Mouse (Mus musculus) ES-CJ7 (cell line): Measurements from ENCODE around the gene Cdk8.
A peak's percentile ranks its signal among the peaks of the same experiment; 100 is the strongest.

Experiments
- DNase-seq: peaks from one replicate; pipeline ENCODE4 v3.0.0; 2011; ENCODE audit warnings: low read depth, low spot score

The Cdk8 gene

GRCm38 (mm10) chr5:146232816-146233215, 1.8 kb downstream of the Cdk8 start:
- DNase-seq = no peak

- no peak for DNase-seq
Measured at GRCm38 (mm10) chr5:146234336-146234735, 3.3 kb downstream of the Cdk8 start.

DNA sequence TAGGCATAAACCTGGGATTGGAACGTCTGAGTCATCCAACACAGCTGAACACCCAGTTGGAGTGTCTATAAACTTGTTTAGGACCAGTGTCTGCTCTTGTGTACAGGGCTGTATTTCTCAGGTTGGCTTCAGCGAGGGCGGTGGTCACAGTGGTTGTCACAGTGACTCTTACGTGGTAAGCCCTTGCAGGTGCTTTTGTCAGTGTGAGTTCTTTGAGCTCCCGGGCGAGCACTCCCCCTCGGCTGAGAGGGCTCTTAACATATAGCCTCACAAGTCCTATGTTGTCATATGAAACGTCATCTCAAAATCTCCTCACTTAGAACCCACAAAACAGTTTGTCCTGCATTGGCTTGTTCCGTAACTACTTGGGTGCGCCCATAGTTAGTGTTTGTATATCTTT, 7.2 kb downstream of the Cdk8 start:
- DNase-seq = no peak

GRCm38 (mm10) chr5:146240771-146241170, 9.7 kb downstream of the Cdk8 start:
- no peak for DNase-seq

- no peak for DNase-seq
Measured at GRCm38 (mm10) chr5:146241202-146241601, 10.2 kb downstream of the Cdk8 start.

DNA sequence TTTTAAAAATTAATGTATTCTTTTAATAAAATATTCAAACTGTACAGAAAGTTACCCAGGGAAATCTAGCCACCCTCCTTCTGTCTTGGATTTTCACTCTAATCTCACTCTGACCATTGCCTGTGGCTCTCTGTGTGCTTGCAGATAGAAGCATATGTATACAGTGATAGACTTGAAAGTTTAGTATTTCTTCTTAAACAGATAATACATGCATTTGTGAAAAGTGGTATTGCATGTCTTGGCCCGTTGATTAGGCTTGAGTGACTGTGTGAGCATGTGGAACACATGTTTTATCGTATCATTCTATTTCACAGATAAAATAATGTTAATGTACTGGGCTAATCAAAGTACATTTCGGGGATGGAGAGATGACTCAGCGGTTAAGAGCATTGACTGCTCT, 14.2 kb downstream of the Cdk8 start:
- DNase-seq = no peak

DNA sequence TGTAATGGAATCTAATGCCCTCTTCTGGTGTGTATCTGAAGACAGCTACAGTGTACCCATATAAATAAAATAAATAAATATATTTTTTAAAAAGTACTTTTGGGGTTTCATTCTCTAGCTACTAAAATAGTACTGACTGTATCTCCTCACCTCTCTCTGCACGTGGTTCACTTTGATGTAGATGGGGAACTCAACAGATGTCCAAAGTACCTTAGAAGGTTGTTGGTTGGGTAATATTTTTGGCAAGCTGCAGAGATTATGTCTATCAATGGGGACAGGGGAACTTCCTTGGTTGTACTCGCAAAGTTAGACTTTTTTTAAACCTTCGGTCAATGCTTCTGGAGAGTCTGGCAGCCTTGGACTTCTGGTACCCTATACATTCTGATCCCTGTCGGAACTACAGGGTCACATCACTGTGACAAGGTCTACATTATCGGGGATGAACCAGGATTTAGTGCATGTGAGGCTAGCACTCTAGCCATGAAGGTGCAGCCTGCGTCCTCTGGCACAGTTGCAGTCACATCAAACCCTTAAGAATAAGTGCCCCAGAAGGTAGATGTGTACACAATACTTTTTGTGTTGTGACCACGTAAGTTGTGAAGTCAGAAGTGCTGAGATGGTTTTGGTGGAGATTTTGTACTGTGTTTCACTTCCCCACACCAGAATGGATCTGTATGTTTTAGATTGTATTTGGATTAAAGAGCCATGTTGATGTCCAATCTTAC, 14.8 kb downstream of the Cdk8 start:
- no peak for DNase-seq

DNA sequence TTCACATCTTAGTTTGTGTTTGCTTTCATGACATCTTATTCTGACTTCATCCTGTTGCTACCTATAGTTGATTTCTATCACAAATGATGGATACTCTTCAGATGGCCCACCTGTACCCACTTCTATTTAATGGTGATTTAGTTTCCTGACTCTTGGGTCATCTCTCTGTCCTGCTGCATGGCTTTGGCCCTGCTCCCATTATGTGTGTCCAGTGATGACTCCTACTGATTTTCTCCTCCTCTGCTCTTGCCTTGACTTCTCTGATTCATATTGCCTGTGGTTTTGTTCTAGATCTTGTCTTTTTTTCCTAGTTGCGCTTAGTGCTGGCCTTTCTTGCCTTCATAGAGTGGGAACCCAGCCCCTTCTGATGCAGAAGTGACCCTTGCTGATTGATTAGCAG, 15.4 kb downstream of the Cdk8 start:
- DNase-seq = no peak

DNA sequence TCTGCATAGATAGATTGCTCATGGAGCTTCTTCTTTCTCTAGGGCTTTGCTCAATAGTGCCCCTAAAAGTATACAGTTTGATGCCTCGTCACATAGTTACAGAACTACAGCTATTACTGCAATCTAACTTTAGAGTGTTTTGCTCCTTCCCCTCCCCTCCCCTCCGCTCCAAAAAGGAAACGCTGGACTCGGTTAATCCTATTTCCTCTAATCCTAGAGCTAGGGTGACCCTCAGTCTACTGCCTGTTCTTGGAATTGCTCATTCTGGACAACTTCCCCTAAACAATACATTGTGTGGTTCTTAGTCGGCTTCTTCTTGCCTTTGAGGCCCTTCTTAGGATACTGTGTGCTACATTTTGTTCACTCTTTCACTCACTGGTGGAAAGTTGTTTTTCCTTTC, 16.7 kb downstream of the Cdk8 start:
- no peak for DNase-seq

DNA sequence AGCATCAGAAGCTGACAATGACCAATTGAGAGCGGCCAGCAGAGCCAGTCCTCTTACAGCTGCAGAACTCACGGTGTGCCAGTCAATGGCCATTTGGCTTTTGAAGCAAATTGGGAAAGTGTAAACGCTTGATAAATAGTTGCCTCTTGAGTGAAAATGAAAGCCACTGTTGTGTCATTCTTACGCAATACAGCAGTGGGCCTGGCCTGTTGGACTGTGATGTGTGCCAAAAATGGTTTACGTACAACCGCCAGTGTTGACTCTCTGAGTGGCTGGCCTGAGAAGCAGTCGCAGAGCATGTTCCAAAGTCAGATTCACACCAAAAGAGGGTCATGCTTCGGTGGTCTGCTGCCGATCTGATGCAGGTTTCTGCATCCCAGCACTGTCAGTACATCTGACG, 17.7 kb downstream of the Cdk8 start:
- DNase-seq = no peak

DNA sequence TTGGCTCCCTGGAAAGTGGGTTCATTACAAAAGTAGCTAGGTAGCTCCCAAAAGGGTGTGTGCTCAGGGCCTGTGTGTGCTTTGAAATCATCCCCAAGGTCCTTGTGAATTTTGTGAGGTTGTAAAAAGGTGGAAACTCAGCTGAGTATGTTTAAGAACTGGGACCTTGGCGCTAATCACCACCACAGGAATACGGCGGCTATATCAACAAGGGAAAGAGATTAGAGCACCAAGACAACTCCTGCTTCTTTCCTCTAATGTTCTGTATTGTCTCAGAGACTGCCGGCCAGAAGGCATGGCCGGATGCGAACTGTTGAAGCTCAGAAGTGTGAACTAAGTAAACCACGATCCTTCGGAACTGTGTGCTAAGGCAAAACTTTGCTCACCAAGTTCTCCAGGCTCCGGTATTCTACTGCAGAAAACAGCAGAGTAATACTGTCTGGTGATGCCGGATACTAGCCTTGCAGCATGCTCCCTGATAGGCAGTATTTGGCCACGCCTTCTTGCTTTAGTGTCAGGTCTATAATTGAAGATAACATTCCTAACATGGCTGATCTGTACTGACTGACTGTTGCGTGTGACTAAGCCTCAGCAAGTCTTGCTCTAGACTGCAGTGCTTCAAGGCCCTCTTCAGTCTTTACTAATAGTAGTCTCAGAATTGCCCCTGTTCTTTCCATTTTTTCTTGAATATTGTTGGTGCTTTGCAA, 19.5 kb downstream of the Cdk8 start:
- DNase-seq = no peak

DNA sequence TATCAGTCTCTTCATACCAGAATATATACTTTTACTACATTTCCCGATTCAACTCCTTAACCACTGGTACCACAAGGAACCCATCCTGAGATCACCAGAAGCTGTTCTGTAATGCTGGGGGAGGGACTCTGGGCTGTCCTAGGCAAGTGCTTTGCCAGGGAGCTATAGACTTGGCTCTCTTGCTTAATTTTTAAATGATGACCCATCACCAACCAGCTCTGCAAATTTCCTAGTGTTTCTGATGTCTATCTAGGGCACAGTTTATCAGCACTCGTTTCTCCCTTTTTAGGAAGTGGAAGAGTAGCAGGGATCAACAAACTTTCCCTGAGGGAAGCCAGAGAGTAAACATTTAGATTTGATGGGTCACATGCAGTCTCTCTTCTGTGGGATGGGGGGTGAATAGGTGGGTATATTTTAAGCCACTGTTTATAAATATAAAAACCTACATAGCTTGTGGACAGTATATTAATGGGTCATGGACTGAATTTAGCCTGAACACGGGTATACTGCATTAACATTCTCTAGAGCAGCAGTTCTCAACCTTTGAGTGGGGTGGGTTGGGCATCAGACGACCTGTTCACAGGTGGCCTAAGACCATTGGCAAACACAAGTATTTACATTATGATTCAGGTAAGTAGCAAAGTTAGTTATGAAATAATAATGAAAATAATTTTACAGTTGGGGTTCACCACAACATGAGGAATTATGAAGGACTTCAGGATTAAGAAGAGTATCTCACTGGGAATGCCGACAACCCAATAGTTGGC, 20.8 kb downstream of the Cdk8 start:
- no peak for DNase-seq

- no peak for DNase-seq
Measured at GRCm38 (mm10) chr5:146253644-146254043, 22.6 kb downstream of the Cdk8 start.

- peak; percentile 88 for DNase-seq
Measured at GRCm38 (mm10) chr5:146260003-146260402, 29.0 kb downstream of the Cdk8 start.

GRCm38 (mm10) chr5:146265934-146266591, 35.0 kb downstream of the Cdk8 start:
- DNase-seq = no peak

GRCm38 (mm10) chr5:146267776-146268175, 36.7 kb downstream of the Cdk8 start:
- DNase-seq = no peak

DNA sequence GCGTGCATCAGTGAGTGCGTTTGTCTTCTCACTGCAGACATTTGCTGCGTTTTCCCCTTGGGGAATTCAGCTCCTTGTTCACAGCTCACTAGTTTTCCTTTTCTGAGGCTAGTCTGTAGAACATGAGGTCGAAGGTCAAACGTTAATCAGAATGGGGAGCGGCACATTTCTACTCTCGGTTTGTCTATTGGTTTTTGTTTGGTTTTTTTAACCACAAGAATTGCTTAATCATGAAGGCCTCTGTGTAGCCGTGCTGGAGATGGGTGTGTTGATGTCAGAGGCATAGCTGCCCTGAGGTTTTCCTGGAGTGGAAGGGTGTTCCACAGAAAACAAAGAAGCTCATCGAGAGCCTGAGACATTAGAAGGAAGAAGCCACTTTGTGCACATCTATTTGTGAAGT, 39.6 kb downstream of the Cdk8 start:
- no peak for DNase-seq

- DNase-seq = no peak
Measured at GRCm38 (mm10) chr5:146271662-146272061, 40.6 kb downstream of the Cdk8 start.

DNA sequence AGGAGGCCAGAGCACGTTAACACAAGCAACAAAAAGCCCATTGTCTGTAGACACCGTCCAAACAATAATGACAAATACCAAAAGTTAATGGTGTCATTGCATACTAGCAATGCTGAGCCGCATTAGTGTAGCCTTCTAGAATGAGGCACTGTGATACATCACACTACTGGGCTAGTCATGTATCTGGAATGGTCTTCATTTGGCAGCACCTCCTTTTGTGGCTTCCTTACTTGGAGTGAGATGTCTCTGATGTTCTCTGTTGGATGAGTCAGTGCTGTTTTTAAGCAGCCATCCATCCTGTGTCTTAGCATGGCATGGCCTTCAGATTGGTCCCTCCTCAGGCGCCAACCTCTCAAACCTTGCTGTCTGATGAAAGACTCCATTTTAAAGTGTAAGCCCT, 42.1 kb downstream of the Cdk8 start:
- DNase-seq = no peak

- DNase-seq = no peak
Measured at GRCm38 (mm10) chr5:146274420-146275045, 43.5 kb downstream of the Cdk8 start.

DNA sequence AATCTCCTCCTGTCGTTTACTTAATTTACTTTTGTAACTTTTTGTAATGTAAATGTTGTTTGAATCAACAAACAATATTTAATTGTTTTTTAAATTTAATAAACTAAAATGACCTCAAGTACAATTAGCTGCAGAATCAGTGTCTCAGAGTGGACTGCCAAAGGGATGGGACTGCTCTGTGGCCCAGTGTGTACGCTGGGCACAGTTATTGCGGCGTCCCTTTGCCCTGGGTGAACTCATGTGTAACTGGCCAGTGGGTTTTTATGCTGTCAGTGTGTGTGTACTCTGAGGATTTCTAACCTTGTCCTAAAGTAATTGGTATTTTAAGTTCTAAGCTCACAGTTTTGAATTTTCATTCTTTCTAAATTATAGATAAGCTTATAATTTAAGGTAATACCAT, 46.5 kb downstream of the Cdk8 start:
- DNase-seq = no peak

DNA sequence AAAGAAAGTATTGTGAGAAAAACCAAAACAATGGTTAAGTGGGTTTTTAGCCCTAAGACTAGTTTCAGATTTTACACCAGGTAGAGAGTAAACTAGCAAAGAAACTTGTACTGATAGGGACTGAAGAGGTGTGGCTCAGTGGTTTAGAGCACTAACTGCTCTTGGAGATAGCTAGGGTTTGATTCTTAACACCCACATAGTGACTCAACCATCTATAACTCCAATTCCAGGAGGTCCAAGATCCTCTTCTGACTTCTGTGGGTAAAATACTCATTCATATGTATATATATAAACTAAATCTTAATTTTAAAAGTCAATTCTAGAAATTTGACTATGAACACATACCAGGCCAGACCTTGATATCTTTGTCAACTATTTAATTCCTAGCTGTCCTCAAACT, 49.0 kb downstream of the Cdk8 start:
- DNase-seq = no peak
